Mouse (Mus musculus) small intestine, adult 2 months (tissue): ENCODE results near the gene Slc24a4. TPM values are rescaled to one million over a fixed set of nuclear protein-coding genes. Genes with fewer than 3 reads are reported as not detected.

Experiments used
- H3K27ac ChIP-seq: fragments of 200-500 bp; 2 replicates; pipeline ENCODE4 v1.5.1; 2012; ENCODE audit warnings: low read depth, low read length, control low read depth, inconsistent platforms; ENCODE audit not compliant: insufficient read depth
- H3K27me3 ChIP-seq: fragments of 200-500 bp; 2 replicates; pipeline ENCODE4 v1.6.1; 2012; ENCODE audit warnings: mild to moderate bottlenecking, moderate library complexity, low read length, inconsistent platforms; ENCODE audit not compliant: control insufficient read depth, insufficient read depth
- H3K36me3 ChIP-seq: fragments of 200-500 bp; 2 replicates; pipeline ENCODE4 v1.6.1; 2012; ENCODE audit warnings: mild to moderate bottlenecking, low read length, control low read depth, inconsistent platforms; ENCODE audit not compliant: control insufficient read depth, insufficient read depth
- H3K4me1 ChIP-seq: fragments of 200-500 bp; 2 replicates; pipeline ENCODE4 v1.6.1; 2012; ENCODE audit warnings: low read length, inconsistent platforms, mixed read lengths; ENCODE audit not compliant: control insufficient read depth, insufficient read depth, insufficient read length
- H3K4me3 ChIP-seq: fragments of 200-500 bp; 2 replicates; pipeline ENCODE4 v1.5.1; 2012; ENCODE audit warnings: low read depth, mild to moderate bottlenecking, control low read depth, inconsistent platforms, low read length, moderate library complexity
- CTCF ChIP-seq: fragments of 200-500 bp; IDR thresholded peaks from 2 replicates; pipeline ENCODE4 v1.5.1; 2012; ENCODE audit warnings: low read depth, mild to moderate bottlenecking, control low read depth, inconsistent platforms, low read length, moderate library complexity, mixed read lengths; ENCODE audit not compliant: insufficient replicate concordance, insufficient read length; ENCODE audit errors: extremely low read depth
- POLR2A ChIP-seq: fragments of 200-500 bp; IDR thresholded peaks from 2 replicates; pipeline ENCODE4 v1.6.1; 2012; ENCODE audit warnings: low read depth, mild to moderate bottlenecking, control low read depth, inconsistent platforms, low read length, moderate library complexity
- WGBS: fragments of 180-500 bp; shearing (Covaris S2); methylation state at CpG from one replicate; pipeline ENCODE4 v1.1.7; 2018; 5-methylcytosine and 5-hydroxymethylcytosine counted together
- polyA plus RNA-seq: library from polyadenylated mRNA; depleted of rRNA; stranded (reverse); fragments of >200 nt; gene quantifications from 2 replicates; pipeline ENCODE4 v1.2.3, GENCODE M21; 2012

The Slc24a4 gene
- polyA plus RNA-seq, 1 experiment, result not detected

- WGBS, result 69% methylated on average over 2 of the region's 2 CpGs
- Histone ChIP-seq H3K27ac (peak overlapping the region; percentile 48), H3K36me3 (no peaks in the 10 kb centered on the region), H3K4me3 (no peak overlapping the region), H3K27me3 (no peaks in the 10 kb centered on the region), H3K4me1 (peaks cover 9% of the 10 kb centered on the region; the same call in 1 of the 2 replicates)
- TF ChIP-seq POLR2A (no peak), CTCF (no peak)
Observed at GRCm38 (mm10) chr12:102282126-102282525, 153.6 kb downstream of the Slc24a4 start.

GRCm38 (mm10) chr12:102282763-102283482, 154.4 kb downstream of the Slc24a4 start, which contains the start of gene Rin3:
TSS of gene Rin3 (plus strand) at chr12:102283048.
- H3K36me3 ChIP-seq, result no peaks in the 10 kb centered on the region
- under 1% methylated on average over 75 of the region's 75 CpGs for WGBS
- H3K4me1 ChIP-seq, result peaks cover 12% of the 10 kb centered on the region
- H3K4me3 ChIP-seq, result peak within 1 kb of the TSS; percentile 88
- peak within 1 kb of the TSS; percentile 48 for H3K27ac ChIP-seq
- H3K27me3 ChIP-seq, result no peaks in the 10 kb centered on the region
- TF ChIP-seq CTCF (no peak), POLR2A (peak; percentile 44)

GRCm38 (mm10) chr12:102283483-102284266, 155.1 kb downstream of the Slc24a4 start:
- H3K4me1 ChIP-seq, result peaks cover 12% of the 10 kb centered on the region
- WGBS, result 3% methylated on average over 24 of the region's 24 CpGs
- H3K36me3 ChIP-seq, result no peaks in the 10 kb centered on the region
- peak overlapping the region; percentile 21 for H3K27ac ChIP-seq
- TF ChIP-seq CTCF, result no peak
- no peak for TF ChIP-seq POLR2A
- H3K4me3 ChIP-seq, result peak overlapping the region; percentile 88
- no peaks in the 10 kb centered on the region for H3K27me3 ChIP-seq

GRCm38 (mm10) chr12:102284267-102284610, 155.7 kb downstream of the Slc24a4 start:
- H3K4me3 ChIP-seq, result peak overlapping the region; percentile 88
- H3K27me3 ChIP-seq, result no peaks in the 10 kb centered on the region
- TF ChIP-seq POLR2A (no peak), CTCF (no peak)
- peak overlapping the region; percentile 21 for H3K27ac ChIP-seq
- peaks cover 12% of the 10 kb centered on the region for H3K4me1 ChIP-seq
- no peaks in the 10 kb centered on the region for H3K36me3 ChIP-seq
- 29% methylated on average over 9 of the region's 9 CpGs for WGBS

GRCm38 (mm10) chr12:102284618-102285159, 156.2 kb downstream of the Slc24a4 start:
- no peak for TF ChIP-seq POLR2A
- TF ChIP-seq CTCF, result no peak
- Histone ChIP-seq H3K27me3 (no peaks in the 10 kb centered on the region), H3K27ac (no peak overlapping the region), H3K36me3 (no peaks in the 10 kb centered on the region), H3K4me1 (peaks cover 12% of the 10 kb centered on the region), H3K4me3 (no peak overlapping the region)
- WGBS, result 69% methylated on average over 3 of the region's 3 CpGs

- no peak overlapping the region for H3K4me3 ChIP-seq
- no peaks in the 10 kb centered on the region for H3K27me3 ChIP-seq
- no peaks in the 10 kb centered on the region for H3K36me3 ChIP-seq
- 84% methylated on average over 6 of the region's 6 CpGs for WGBS
- TF ChIP-seq CTCF, result no peak
- no peak for TF ChIP-seq POLR2A
- H3K4me1 ChIP-seq, result peaks cover 12% of the 10 kb centered on the region
- 0 out of 2 replicates have a peak overlapping the region, but pooled peaks have one; percentile 12 for H3K27ac ChIP-seq
Observed at GRCm38 (mm10) chr12:102285318-102285717, 156.8 kb downstream of the Slc24a4 start.

- 85% methylated on average over 5 of the region's 5 CpGs for WGBS
Observed at GRCm38 (mm10) chr12:102285779-102286178, 157.2 kb downstream of the Slc24a4 start.

More at GRCm38 (mm10) chr12:102285779-102286178, 157.2 kb downstream of the Slc24a4 start:
- no peaks in the 10 kb centered on the region for H3K36me3 ChIP-seq
- H3K27ac ChIP-seq, result no peak overlapping the region
- peaks cover 12% of the 10 kb centered on the region for H3K4me1 ChIP-seq
- H3K27me3 ChIP-seq, result no peaks in the 10 kb centered on the region
- TF ChIP-seq POLR2A, result no peak
- no peak for TF ChIP-seq CTCF
- no peak overlapping the region for H3K4me3 ChIP-seq
